Mouse (Mus musculus): Measurements from ENCODE around the gene Tiam2. TPM values are rescaled to one million over a fixed set of nuclear protein-coding genes. Genes with fewer than 3 reads are reported as not detected.

Gene Tiam2
- polyA plus RNA-seq, 1 experiment = 5.4 TPM

DNA sequence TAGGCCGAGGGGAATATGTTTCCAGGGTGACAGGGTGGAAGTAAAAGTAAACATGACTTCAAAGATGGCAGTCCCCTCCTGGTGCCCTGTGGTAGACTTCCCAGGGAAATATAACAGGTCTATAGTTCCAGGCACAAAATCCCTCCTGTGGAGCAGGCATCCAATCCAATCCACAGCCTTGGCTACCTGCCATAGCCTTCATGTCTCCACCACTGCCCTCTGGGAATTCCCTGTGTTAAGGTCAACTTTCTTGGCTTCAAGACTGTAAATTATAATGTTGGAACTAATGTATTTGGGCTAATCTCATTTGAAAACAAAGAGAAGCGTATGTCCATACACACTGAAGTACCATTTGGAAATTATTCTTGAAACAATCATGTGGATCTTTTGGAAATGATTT, 97.0 kb downstream of the Tiam2 start:
- Histone ChIP-seq H3K4me1 (ENCODE audit: control insufficient read depth, insufficient read depth, low read length) (no peaks in the 10 kb centered on the region), H3K4me3 (replicated peaks; ENCODE audit: insufficient read depth, low read depth, low read length) (no peak overlapping the region), H3K27me3 (ENCODE audit: control insufficient read depth, insufficient read depth, low read length) (no peaks in the 10 kb centered on the region), H3K27ac (ENCODE audit: insufficient read depth, low read length) (no peak overlapping the region)
- TF ChIP-seq POLR2A (IDR thresholded peaks at IDR 0.05; ENCODE audit: borderline replicate concordance, insufficient read depth, low read length) (no peak), CTCF (IDR thresholded peaks at IDR 0.05; ENCODE audit: borderline replicate concordance, insufficient read depth, low read depth, low read length) (no peak)
- no peak for DNase-seq
- WGBS = 61% methylated on average over 2 of the region's 2 CpGs

DNA sequence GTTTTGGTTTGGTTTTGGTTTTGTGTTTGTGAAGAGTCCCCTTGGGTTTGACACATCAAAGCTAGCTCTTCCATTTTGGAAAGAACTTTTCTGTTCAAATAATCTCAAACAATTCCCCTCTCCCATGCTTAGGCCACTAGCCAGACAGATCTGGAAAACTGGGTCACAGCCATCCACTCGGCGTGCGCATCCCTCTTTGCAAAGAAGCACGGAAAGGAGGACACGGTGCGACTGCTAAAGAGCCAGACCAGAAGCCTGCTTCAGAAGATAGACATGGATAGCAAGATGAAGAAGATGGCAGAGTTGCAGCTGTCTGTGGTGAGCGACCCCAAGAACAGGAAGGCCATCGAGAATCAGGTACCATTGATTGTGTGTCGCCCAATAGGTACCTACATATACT, 102.3 kb downstream of the Tiam2 start:
- TF ChIP-seq POLR2A (IDR thresholded peaks at IDR 0.05; ENCODE audit: borderline replicate concordance, insufficient read depth, low read length) (no peak), CTCF (IDR thresholded peaks at IDR 0.05; ENCODE audit: borderline replicate concordance, insufficient read depth, low read depth, low read length) (no peak)
- 58% methylated on average over 9 of the region's 9 CpGs for WGBS
- Histone ChIP-seq H3K4me3 (replicated peaks; ENCODE audit: insufficient read depth, low read depth, low read length) (no peak overlapping the region), H3K27ac (ENCODE audit: insufficient read depth, low read length) (no peak overlapping the region), H3K27me3 (ENCODE audit: control insufficient read depth, insufficient read depth, low read length) (no peaks in the 10 kb centered on the region), H3K4me1 (ENCODE audit: control insufficient read depth, insufficient read depth, low read length) (no peaks in the 10 kb centered on the region)
- DNase-seq = no peak

GRCm38 (mm10) chr17:3432590-3433498, 106.5 kb downstream of the Tiam2 start:
- no peaks in the 10 kb centered on the region for H3K27me3 ChIP-seq (ENCODE audit: control insufficient read depth, insufficient read depth, low read length)
- TF ChIP-seq CTCF (IDR thresholded peaks at IDR 0.05; ENCODE audit: borderline replicate concordance, insufficient read depth, low read depth, low read length) (no peak), POLR2A (IDR thresholded peaks at IDR 0.05; ENCODE audit: borderline replicate concordance, insufficient read depth, low read length) (no peak)
- no peak overlapping the region for H3K27ac ChIP-seq (ENCODE audit: insufficient read depth, low read length)
- no peak for DNase-seq
- no peaks in the 10 kb centered on the region for H3K4me1 ChIP-seq (ENCODE audit: control insufficient read depth, insufficient read depth, low read length)
- H3K4me3 ChIP-seq (replicated peaks; ENCODE audit: insufficient read depth, low read depth, low read length) = no peak overlapping the region
- 79% methylated on average over 10 of the region's 10 CpGs for WGBS

- no peaks in the 10 kb centered on the region for H3K27me3 ChIP-seq (ENCODE audit: control insufficient read depth, insufficient read depth, low read length)
- TF ChIP-seq CTCF (IDR thresholded peaks at IDR 0.05; ENCODE audit: borderline replicate concordance, insufficient read depth, low read depth, low read length) = no peak
- TF ChIP-seq POLR2A (IDR thresholded peaks at IDR 0.05; ENCODE audit: borderline replicate concordance, insufficient read depth, low read length) = no peak
- DNase-seq = no peak
- H3K4me1 ChIP-seq (ENCODE audit: control insufficient read depth, insufficient read depth, low read length) = no peaks in the 10 kb centered on the region
- H3K4me3 ChIP-seq (replicated peaks; ENCODE audit: insufficient read depth, low read depth, low read length) = no peak overlapping the region
- no peak overlapping the region for H3K27ac ChIP-seq (ENCODE audit: insufficient read depth, low read length)
- WGBS = 72% methylated on average over 3 of the region's 3 CpGs
Observed at GRCm38 (mm10) chr17:3433521-3434271, 107.3 kb downstream of the Tiam2 start.

GRCm38 (mm10) chr17:3435299-3435698, 108.9 kb downstream of the Tiam2 start:
- no peaks in the 10 kb centered on the region for H3K4me1 ChIP-seq (ENCODE audit: control insufficient read depth, insufficient read depth, low read length)
- no peak for DNase-seq
- WGBS = 100% methylated on average over 1 of the region's 1 CpGs
- H3K4me3 ChIP-seq (replicated peaks; ENCODE audit: insufficient read depth, low read depth, low read length) = no peak overlapping the region
- TF ChIP-seq POLR2A (IDR thresholded peaks at IDR 0.05; ENCODE audit: borderline replicate concordance, insufficient read depth, low read length) (no peak), CTCF (IDR thresholded peaks at IDR 0.05; ENCODE audit: borderline replicate concordance, insufficient read depth, low read depth, low read length) (no peak)
- no peak overlapping the region for H3K27ac ChIP-seq (ENCODE audit: insufficient read depth, low read length)
- H3K27me3 ChIP-seq (ENCODE audit: control insufficient read depth, insufficient read depth, low read length) = no peaks in the 10 kb centered on the region

- Histone ChIP-seq H3K27ac (ENCODE audit: insufficient read depth, low read length) (no peak overlapping the region), H3K4me1 (ENCODE audit: control insufficient read depth, insufficient read depth, low read length) (no peaks in the 10 kb centered on the region), H3K27me3 (ENCODE audit: control insufficient read depth, insufficient read depth, low read length) (no peaks in the 10 kb centered on the region), H3K4me3 (replicated peaks; ENCODE audit: insufficient read depth, low read depth, low read length) (no peak overlapping the region)
- TF ChIP-seq POLR2A (IDR thresholded peaks at IDR 0.05; ENCODE audit: borderline replicate concordance, insufficient read depth, low read length) = no peak
- no peak for TF ChIP-seq CTCF (IDR thresholded peaks at IDR 0.05; ENCODE audit: borderline replicate concordance, insufficient read depth, low read depth, low read length)
- DNase-seq = no peak
- 19% methylated on average over 12 of the region's 12 CpGs for WGBS
Observed at GRCm38 (mm10) chr17:3436841-3437515, 110.6 kb downstream of the Tiam2 start.

- Histone ChIP-seq H3K4me3 (replicated peaks; ENCODE audit: insufficient read depth, low read depth, low read length) (no peak overlapping the region), H3K27ac (ENCODE audit: insufficient read depth, low read length) (no peak overlapping the region), H3K27me3 (ENCODE audit: control insufficient read depth, insufficient read depth, low read length) (no peaks in the 10 kb centered on the region), H3K4me1 (ENCODE audit: control insufficient read depth, insufficient read depth, low read length) (no peaks in the 10 kb centered on the region)
- DNase-seq = peak in 1 of 2 experiments; percentile 9
- WGBS = 35% methylated on average over 10 of the region's 10 CpGs
- TF ChIP-seq CTCF (IDR thresholded peaks at IDR 0.05; ENCODE audit: borderline replicate concordance, insufficient read depth, low read depth, low read length) = no peak
- TF ChIP-seq POLR2A (IDR thresholded peaks at IDR 0.05; ENCODE audit: borderline replicate concordance, insufficient read depth, low read length) = no peak
Observed at GRCm38 (mm10) chr17:3442526-3443401, 116.4 kb downstream of the Tiam2 start.

Data from cerebellum, adult 2 months (tissue).